Mouse (Mus musculus): ENCODE data around the gene Atg2b.

Atg2b gene

GRCm38 (mm10) chr12:105683933-105684901 is 794 bp downstream of the Atg2b start, which contains the start of gene Gskip:
Gskip (plus strand) TSS chr12:105684829.
- DNase-seq (ENCODE audit: low read depth, low spot score): peak; percentile 26

GRCm38 (mm10) chr12:105678762-105679161 is 6.2 kb downstream of the Atg2b start:
- no peak for DNase-seq (ENCODE audit: low read depth, low spot score)

GRCm38 (mm10) chr12:105678211-105678610 is 6.8 kb downstream of the Atg2b start:
- no peak for DNase-seq (ENCODE audit: low read depth, low spot score)

- no peak for DNase-seq (ENCODE audit: low read depth, low spot score)
Observed at GRCm38 (mm10) chr12:105676274-105676673, 8.7 kb downstream of the Atg2b start.

- DNase-seq (ENCODE audit: low read depth, low spot score): no peak
Observed at GRCm38 (mm10) chr12:105655850-105656249, 29.2 kb downstream of the Atg2b start.

- DNase-seq (ENCODE audit: low read depth, low spot score): no peak
Observed at GRCm38 (mm10) chr12:105642770-105643321, 42.2 kb downstream of the Atg2b start.

- DNase-seq (ENCODE audit: low read depth, low spot score): no peak
Observed at GRCm38 (mm10) chr12:105637554-105637953, 47.5 kb downstream of the Atg2b start.

- no peak for DNase-seq (ENCODE audit: low read depth, low spot score)
Observed at GRCm38 (mm10) chr12:105636551-105636950, 48.5 kb downstream of the Atg2b start.

- no peak for DNase-seq (ENCODE audit: low read depth, low spot score)
Observed at GRCm38 (mm10) chr12:105634374-105635067, 50.5 kb downstream of the Atg2b start.

- DNase-seq (ENCODE audit: low read depth, low spot score): no peak
Observed at GRCm38 (mm10) chr12:105625798-105626197, 59.2 kb downstream of the Atg2b start.

- no peak for DNase-seq (ENCODE audit: low read depth, low spot score)
Observed at GRCm38 (mm10) chr12:105622981-105623539, 62.0 kb downstream of the Atg2b start.

GRCm38 (mm10) chr12:105622048-105622447 is 63.0 kb downstream of the Atg2b start:
- no peak for DNase-seq (ENCODE audit: low read depth, low spot score)

GRCm38 (mm10) chr12:105613559-105613958 is 71.5 kb downstream of the Atg2b start:
- no peak for DNase-seq (ENCODE audit: low read depth, low spot score)

GRCm38 (mm10) chr12:105611748-105612147 is 73.3 kb downstream of the Atg2b start:
- peak; percentile 64 for DNase-seq (ENCODE audit: low read depth, low spot score)

GRCm38 (mm10) chr12:105611045-105611444 is 74.0 kb downstream of the Atg2b start:
- no peak for DNase-seq (ENCODE audit: low read depth, low spot score)

- DNase-seq (ENCODE audit: low read depth, low spot score): no peak
Observed at GRCm38 (mm10) chr12:105606881-105607280, 78.1 kb downstream of the Atg2b start.

GRCm38 (mm10) chr12:105605212-105605611 is 79.8 kb downstream of the Atg2b start:
- DNase-seq (ENCODE audit: low read depth, low spot score): no peak

GRCm38 (mm10) chr12:105603904-105604303 is 81.1 kb downstream of the Atg2b start:
- no peak for DNase-seq (ENCODE audit: low read depth, low spot score)

- no peak for DNase-seq (ENCODE audit: low read depth, low spot score)
Observed at GRCm38 (mm10) chr12:105602581-105603210, 82.3 kb downstream of the Atg2b start, which contains the start of gene Bdkrb1. Bdkrb1 (plus strand) TSS chr12:105603085.

- no peak for DNase-seq (ENCODE audit: low read depth, low spot score)
Observed at GRCm38 (mm10) chr12:105601586-105601985, 83.4 kb downstream of the Atg2b start.

GRCm38 (mm10) chr12:105599098-105599497 is 85.9 kb downstream of the Atg2b start:
- DNase-seq (ENCODE audit: low read depth, low spot score): no peak

Data from embryo, embryonic 11.5 days (tissue).